Mouse (Mus musculus) thymus, adult 2 months (tissue): ENCODE measurements around the gene Shc2.

ENCODE experiments used
- CTCF ChIP-seq: fragments of 200-500 bp; IDR thresholded peaks from 2 replicates; pipeline ENCODE4 v1.5.1; 2012; ENCODE audit warnings: mild to moderate bottlenecking, control low read depth, low read length, moderate library complexity, borderline replicate concordance; ENCODE audit not compliant: control insufficient read depth, poor library complexity, insufficient read depth; ENCODE audit errors: extremely low read depth
- POLR2A ChIP-seq: fragments of 200-500 bp; IDR thresholded peaks from 2 replicates; pipeline ENCODE4 v1.6.1; 2012; ENCODE audit warnings: mild to moderate bottlenecking, low read length, control low read depth, moderate library complexity; ENCODE audit not compliant: control insufficient read depth, poor library complexity, insufficient read depth; ENCODE audit errors: extremely low read depth

DNA sequence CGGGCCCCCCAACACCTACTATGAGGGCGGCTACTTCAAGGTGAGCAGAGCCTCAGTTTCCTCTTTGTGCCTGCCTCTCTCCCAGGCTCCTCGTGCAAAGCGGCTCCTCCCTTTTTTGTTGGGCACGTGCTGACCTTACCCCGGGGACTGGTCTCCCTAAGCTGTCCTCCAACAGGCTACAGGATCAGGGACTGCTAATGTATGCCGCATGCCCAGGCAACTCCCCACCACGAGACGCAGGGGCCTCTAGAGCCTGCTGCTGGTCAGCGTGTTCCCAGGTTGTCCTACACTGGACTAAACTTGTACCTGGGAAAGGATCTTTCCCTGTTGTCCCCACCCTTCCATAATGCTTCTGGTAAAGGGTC lies 44.8 kb upstream of the Shc2 start:
- no peak for TF ChIP-seq POLR2A
- TF ChIP-seq CTCF, result no peak
